Mouse (Mus musculus) heart, embryonic 10.5 days (tissue): Measurements from ENCODE around the gene Hist3h2ba. TPM values are rescaled to one million over a fixed set of nuclear protein-coding genes. Genes with fewer than 3 reads are reported as not detected.
"Not testable (repeated sequence)": the region's sequence is repeated elsewhere in the genome, so short reads cannot be mapped to it uniquely, and the experiment has no call there.

Experiments used
- DNase-seq: peaks from one replicate; pipeline ENCODE4 v3.0.0-alpha.2; 2017; ENCODE audit warnings: low spot score
- H3K27ac ChIP-seq: fragments of 300-500 bp; sonication (generic); 2 replicates; pipeline ENCODE4 v1.5.1; 2016; ENCODE audit warnings: mild to moderate bottlenecking
- H3K27me3 ChIP-seq: fragments of 300-500 bp; sonication (generic); 2 replicates; pipeline ENCODE4 v1.6.1; 2016; ENCODE audit warnings: mild to moderate bottlenecking; ENCODE audit not compliant: poor library complexity, insufficient read depth, severe bottlenecking
- H3K36me3 ChIP-seq: fragments of 300-500 bp; sonication (generic); 2 replicates; pipeline ENCODE4 v1.6.1; 2016; ENCODE audit warnings: mild to moderate bottlenecking, moderate library complexity
- H3K4me1 ChIP-seq: fragments of 300-500 bp; sonication (generic); 2 replicates; pipeline ENCODE4 v1.6.1; 2016; ENCODE audit warnings: mild to moderate bottlenecking
- H3K4me3 ChIP-seq: fragments of 300-500 bp; sonication (generic); 2 replicates; pipeline ENCODE4 v1.5.1; 2016; ENCODE audit warnings: mild to moderate bottlenecking, moderate library complexity
- H3K9me3 ChIP-seq: fragments of 300-500 bp; sonication (generic); 2 replicates; pipeline ENCODE4 v1.6.1; 2016; ENCODE audit warnings: mild to moderate bottlenecking, moderate library complexity
- WGBS: fragments of 180-500 bp; shearing (Covaris S2); methylation state at CpG from one replicate; pipeline ENCODE4 v1.1.7; 2016; 5-methylcytosine and 5-hydroxymethylcytosine counted together
- polyA plus RNA-seq: library from polyadenylated mRNA; unstranded; fragments of >200 nt; fragmentation: Nextera tagmentation; extraction: Ambion mirVana; gene quantifications from 2 replicates; pipeline ENCODE4 v1.2.1, GENCODE M21; 2016

The Hist3h2ba gene
- polyA plus RNA-seq, 1 experiment from 2014 or later = 9.8 TPM

GRCm38 (mm10) chr11:58947798-58948528 is 757 bp upstream of the Hist3h2ba start:
- peak overlapping the region; percentile 58 for H3K4me3 ChIP-seq
- H3K27ac ChIP-seq = peak overlapping the region; percentile 74
- H3K9me3 ChIP-seq = no peaks in the 10 kb centered on the region
- 22% methylated on average over 23 of the region's 23 CpGs for WGBS
- no peak for DNase-seq
- peaks cover 8% of the 10 kb centered on the region; the same call in 1 of the 2 replicates for H3K4me1 ChIP-seq
- peaks cover 74% of the 10 kb centered on the region for H3K27me3 ChIP-seq
- H3K36me3 ChIP-seq = no peaks in the 10 kb centered on the region

GRCm38 (mm10) chr11:58949480-58950431 is 1.0 kb downstream of the Hist3h2ba start:
- Histone ChIP-seq H3K27me3 (peaks cover 62% of the 10 kb centered on the region), H3K27ac (peak overlapping the region; percentile 73)

GRCm38 (mm10) chr11:58951210-58951609 is 2.5 kb downstream of the Hist3h2ba start:
- 83% methylated on average over 5 of the region's 5 CpGs for WGBS
- Histone ChIP-seq H3K4me3 (no peak overlapping the region), H3K27me3 (peaks cover 49% of the 10 kb centered on the region), H3K27ac (no peak overlapping the region), H3K36me3 (no peaks in the 10 kb centered on the region), H3K9me3 (no peaks in the 10 kb centered on the region), H3K4me1 (peaks cover 23% of the 10 kb centered on the region)
- no peak for DNase-seq

More at GRCm38 (mm10) chr11:58949480-58950431, 1.0 kb downstream of the Hist3h2ba start:
- peaks cover 18% of the 10 kb centered on the region for H3K4me1 ChIP-seq
- DNase-seq = no peak
- no peaks in the 10 kb centered on the region for H3K36me3 ChIP-seq
- H3K4me3 ChIP-seq = peak overlapping the region; percentile 58
- no peaks in the 10 kb centered on the region for H3K9me3 ChIP-seq
- WGBS = 13% methylated on average over 20 of the region's 20 CpGs

GRCm38 (mm10) chr11:58953351-58954169 is 4.8 kb downstream of the Hist3h2ba start:
- no peaks in the 10 kb centered on the region for H3K9me3 ChIP-seq
- H3K27me3 ChIP-seq = peaks cover 32% of the 10 kb centered on the region
- H3K36me3 ChIP-seq = peaks cover 12% of the 10 kb centered on the region; the same call in 1 of the 2 replicates
- WGBS = 1% methylated on average over 33 of the region's 33 CpGs
- H3K27ac ChIP-seq = peak overlapping the region; percentile 94
- peaks cover 34% of the 10 kb centered on the region for H3K4me1 ChIP-seq
- no peak for DNase-seq
- H3K4me3 ChIP-seq = peak overlapping the region; percentile 86

- H3K9me3 ChIP-seq = not testable (repeated sequence)
- peaks cover 34% of the 10 kb centered on the region for H3K4me1 ChIP-seq
- peak overlapping the region; percentile 94 for H3K27ac ChIP-seq
- peaks cover 12% of the 10 kb centered on the region; the same call in 1 of the 2 replicates for H3K36me3 ChIP-seq
- peak; percentile 83 for DNase-seq
- WGBS = under 1% methylated on average over 17 of the region's 17 CpGs
- H3K4me3 ChIP-seq = peak overlapping the region; percentile 86
- H3K27me3 ChIP-seq = peaks cover 31% of the 10 kb centered on the region
Observed at GRCm38 (mm10) chr11:58954170-58954419, 5.4 kb downstream of the Hist3h2ba start.

GRCm38 (mm10) chr11:58954420-58955142 is 5.9 kb downstream of the Hist3h2ba start, which contains the start of the genes Hist3h2a and Trim17:
Gene Hist3h2a (plus strand): TSS chr11:58954685.
Gene Trim17 (plus strand): TSS chr11:58954685.
- H3K36me3 ChIP-seq = peaks cover 12% of the 10 kb centered on the region; the same call in 1 of the 2 replicates
- DNase-seq = peak; percentile 96
- H3K27ac ChIP-seq = peak within 1 kb of the TSS; percentile 94
- peaks cover 36% of the 10 kb centered on the region for H3K4me1 ChIP-seq
- H3K4me3 ChIP-seq = peak within 1 kb of the TSS; percentile 86
- under 1% methylated on average over 49 of the region's 49 CpGs for WGBS
- H3K27me3 ChIP-seq = peaks cover 26% of the 10 kb centered on the region
- no peaks in the 10 kb centered on the region for H3K9me3 ChIP-seq

- under 1% methylated on average over 20 of the region's 20 CpGs for WGBS
- DNase-seq = no peak
Observed at GRCm38 (mm10) chr11:58955143-58955867, 6.6 kb downstream of the Hist3h2ba start.

GRCm38 (mm10) chr11:58955868-58956257 is 7.1 kb downstream of the Hist3h2ba start:
- Histone ChIP-seq H3K27ac (peak overlapping the region; percentile 94; the same call in 1 of the 2 replicates), H3K27me3 (peaks cover 14% of the 10 kb centered on the region)
- WGBS = 55% methylated on average over 8 of the region's 8 CpGs

More at GRCm38 (mm10) chr11:58955143-58955867, 6.6 kb downstream of the Hist3h2ba start:
- peaks cover 12% of the 10 kb centered on the region; the same call in 1 of the 2 replicates for H3K36me3 ChIP-seq
- peak overlapping the region; percentile 86 for H3K4me3 ChIP-seq
- no peaks in the 10 kb centered on the region for H3K9me3 ChIP-seq
- H3K4me1 ChIP-seq = peaks cover 36% of the 10 kb centered on the region
- peak overlapping the region; percentile 94 for H3K27ac ChIP-seq
- peaks cover 20% of the 10 kb centered on the region for H3K27me3 ChIP-seq

GRCm38 (mm10) chr11:58957226-58957914 is 8.7 kb downstream of the Hist3h2ba start:
- Histone ChIP-seq H3K4me1 (peaks cover 36% of the 10 kb centered on the region), H3K27ac (no peak overlapping the region), H3K4me3 (peak overlapping the region; percentile 86; the same call in 1 of the 2 replicates), H3K9me3 (0 out of 2 replicates have a peak, but pooled peaks cover 4% of the 10 kb centered on the region), H3K36me3 (peaks cover 12% of the 10 kb centered on the region; the same call in 1 of the 2 replicates), H3K27me3 (peaks cover 13% of the 10 kb centered on the region)
- no peak for DNase-seq
- 88% methylated on average over 5 of the region's 5 CpGs for WGBS

More at GRCm38 (mm10) chr11:58955868-58956257, 7.1 kb downstream of the Hist3h2ba start:
- peaks cover 12% of the 10 kb centered on the region; the same call in 1 of the 2 replicates for H3K36me3 ChIP-seq
- DNase-seq = no peak
- peak overlapping the region; percentile 86 for H3K4me3 ChIP-seq
- H3K4me1 ChIP-seq = peaks cover 36% of the 10 kb centered on the region
- H3K9me3 ChIP-seq = no peaks in the 10 kb centered on the region

GRCm38 (mm10) chr11:58958536-58958935 is 9.8 kb downstream of the Hist3h2ba start:
- Histone ChIP-seq H3K9me3 (0 out of 2 replicates have a peak, but pooled peaks cover 4% of the 10 kb centered on the region), H3K4me1 (peaks cover 31% of the 10 kb centered on the region), H3K36me3 (peaks cover 12% of the 10 kb centered on the region; the same call in 1 of the 2 replicates), H3K27me3 (peaks cover 25% of the 10 kb centered on the region), H3K4me3 (no peak overlapping the region), H3K27ac (no peak overlapping the region)
- DNase-seq = no peak
- 80% methylated on average over 6 of the region's 6 CpGs for WGBS
